Mouse (Mus musculus) cerebellum, adult 11 months (tissue): ENCODE measurements at regions not wholly inside any gene's neighbourhood (a gene's known extent, or its start where the extent isn't known, plus 50 kb on each side); places are given as distances from the start of the nearest gene placed in this dataset.

Source experiments
- DNase-seq: peaks from one replicate; pipeline ENCODE4 v3.0.0; 2022

DNA sequence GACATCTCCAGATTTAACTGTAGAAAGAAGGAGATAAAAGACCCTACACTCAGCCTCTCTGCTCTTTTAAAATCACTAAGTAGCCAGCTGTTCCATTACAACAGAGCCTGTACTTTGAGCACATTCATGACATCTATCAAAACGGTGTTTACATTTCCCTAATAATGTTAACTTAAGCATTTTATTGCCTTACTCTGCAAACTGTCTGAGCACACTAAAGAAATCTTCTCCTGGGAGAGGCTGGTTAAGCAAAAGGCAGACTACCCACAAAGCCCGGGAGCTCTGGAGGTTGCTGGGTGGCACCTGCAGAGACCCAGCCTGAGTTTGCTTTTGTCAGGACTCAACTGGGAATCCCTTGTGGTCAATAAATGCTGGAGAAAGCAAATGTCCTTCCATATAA, 567.5 kb upstream of the Negr1 start:
- no peak for DNase-seq

DNA sequence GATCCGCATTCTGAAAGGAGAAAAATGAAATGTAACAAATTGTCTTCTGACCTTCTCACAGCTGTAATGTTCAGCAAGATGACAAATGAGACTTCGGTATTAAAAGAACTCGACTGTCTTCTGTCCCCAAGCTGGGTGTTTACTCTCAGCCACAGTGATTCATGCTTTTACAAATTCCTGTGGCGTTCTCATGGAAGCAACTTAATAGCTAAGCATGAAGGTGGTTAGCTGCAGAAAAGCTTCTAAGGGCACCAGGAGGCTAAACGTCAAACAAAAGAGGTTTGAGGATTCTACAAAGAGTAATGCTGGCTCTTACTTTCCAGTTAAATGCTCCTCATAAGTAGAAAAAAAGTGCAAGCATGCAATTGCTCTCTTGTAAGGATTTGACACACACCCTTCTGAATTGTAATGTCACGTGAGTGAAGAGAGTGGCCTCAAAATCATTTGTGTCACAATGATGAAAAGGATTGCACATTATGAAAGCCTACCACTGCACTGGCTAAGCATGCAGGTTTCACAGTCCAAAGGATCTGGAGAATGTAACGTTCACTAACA, 543.8 kb upstream of the Negr1 start:
- DNase-seq = no peak

DNA sequence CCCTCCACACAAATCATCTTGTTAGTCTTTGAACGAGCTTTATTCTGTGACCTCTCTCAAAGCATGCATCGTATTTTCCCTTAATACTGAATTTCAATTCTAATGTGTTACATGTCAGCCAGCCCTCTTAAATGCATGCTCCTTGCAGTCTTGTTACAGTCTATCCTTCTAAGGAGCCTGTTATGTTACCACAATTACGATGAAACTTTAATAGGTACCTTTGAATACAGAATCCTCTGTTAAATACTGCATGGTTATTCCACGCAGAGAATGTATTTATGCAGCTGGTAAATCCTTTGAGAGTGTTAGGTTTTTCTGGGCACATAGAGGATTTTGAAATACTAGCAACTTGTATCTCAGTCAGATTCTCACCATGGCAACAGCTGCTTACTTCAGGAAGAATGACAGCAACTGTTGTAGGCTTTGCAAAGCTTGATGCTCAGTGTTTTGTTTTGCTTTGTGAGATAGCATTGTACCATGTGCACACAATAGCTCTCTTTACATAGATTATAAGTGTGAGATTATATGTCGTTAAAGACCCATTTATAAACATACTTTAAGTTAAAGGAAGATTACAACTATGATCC, 532.9 kb upstream of the Negr1 start:
- no peak for DNase-seq

DNA sequence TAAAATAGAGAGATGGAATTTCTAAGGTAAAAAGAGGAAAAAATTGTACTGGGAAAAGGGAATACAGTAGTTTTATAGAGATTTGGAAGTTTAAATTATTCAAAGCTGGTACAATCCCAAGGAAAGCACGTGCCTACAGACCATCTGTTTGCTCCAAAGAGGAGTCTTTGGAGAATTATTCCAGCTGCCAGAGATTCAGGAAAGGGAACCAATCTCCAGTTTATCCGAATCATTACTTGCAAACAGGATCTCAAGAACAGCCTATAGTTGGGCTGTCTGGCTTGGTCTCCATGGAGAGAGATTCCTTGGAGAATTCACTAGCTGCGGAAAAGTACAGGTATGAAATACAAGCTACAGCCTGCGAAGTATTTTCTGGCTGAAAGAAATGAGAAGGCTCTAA, 491.3 kb upstream of the Negr1 start:
- no peak for DNase-seq

DNA sequence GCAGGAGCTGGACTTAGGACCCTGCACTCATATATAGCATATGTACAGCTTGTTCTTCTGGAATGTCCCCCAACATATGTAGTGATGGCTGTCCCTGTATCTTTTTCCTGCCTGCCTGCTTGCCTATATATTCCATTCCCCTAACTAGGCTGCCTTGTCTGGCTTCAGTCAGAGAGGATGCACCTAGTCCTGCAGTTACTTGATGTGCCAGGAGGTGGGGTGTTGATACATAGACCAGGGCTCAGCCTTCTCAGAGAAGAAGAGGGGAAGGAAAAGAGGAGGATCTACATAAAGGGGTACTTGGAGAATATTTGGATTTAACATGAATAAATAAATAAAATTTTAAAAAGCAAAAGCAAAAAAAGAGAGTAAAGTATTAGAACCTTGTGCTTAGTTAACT, 479.3 kb upstream of the Negr1 start:
- DNase-seq = no peak

DNA sequence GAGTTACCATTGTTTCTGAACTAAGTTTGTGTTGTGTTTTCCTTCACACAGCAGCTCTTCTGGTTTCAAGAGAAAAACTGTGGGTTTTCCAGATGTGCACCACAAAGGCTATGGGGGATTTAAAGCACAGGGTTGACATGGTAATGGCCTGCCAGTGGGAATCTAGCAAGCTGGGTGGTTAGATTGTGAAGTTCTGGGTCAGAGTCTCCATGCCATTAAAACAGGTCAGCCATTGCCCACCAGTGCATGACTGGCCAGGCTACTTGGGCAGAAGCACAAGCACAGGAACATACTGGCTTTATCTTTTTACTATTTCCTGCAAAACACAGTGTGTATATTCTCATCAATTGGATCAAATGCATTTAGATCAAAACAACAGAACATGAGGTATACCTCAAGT, 467.9 kb upstream of the Negr1 start:
- no peak for DNase-seq

DNA sequence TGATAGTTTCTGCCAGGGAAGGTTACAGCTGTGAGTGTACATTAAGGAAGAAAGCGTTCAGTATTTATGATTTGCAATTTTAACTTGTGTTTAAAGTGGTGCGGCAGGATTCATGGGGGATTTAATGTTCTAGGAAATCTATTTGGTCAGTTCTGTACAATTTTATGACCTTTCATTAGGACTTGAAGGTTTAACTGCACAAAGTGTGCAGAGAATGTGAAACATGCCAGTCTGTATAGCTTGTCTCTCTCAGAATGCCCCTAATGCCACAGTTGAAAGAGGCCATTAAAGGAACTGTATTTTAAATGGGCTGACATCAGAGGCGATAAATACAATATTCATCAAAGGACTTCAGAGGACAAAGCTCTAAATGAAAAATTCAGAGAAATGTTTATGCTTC, 466.6 kb upstream of the Negr1 start:
- DNase-seq = no peak

DNA sequence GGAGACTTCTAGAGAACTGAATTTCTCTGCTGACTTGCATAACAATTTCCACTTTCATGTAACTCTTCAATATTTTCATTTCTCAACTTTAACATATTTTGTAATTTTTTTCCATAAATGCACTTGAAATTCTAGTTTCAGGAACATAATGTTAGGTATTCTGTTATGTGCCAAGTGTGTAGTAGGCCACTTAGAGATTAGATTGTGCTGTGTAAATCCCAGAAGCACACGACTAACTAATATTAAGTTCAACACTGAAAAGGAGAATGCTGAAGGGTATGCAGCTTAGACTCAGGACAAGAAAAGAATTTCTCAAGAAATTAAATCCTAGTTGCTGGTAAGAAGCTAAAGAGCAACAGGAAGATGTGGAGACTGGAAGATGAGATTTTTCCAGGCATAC, 455.8 kb upstream of the Negr1 start:
- no peak for DNase-seq

DNA sequence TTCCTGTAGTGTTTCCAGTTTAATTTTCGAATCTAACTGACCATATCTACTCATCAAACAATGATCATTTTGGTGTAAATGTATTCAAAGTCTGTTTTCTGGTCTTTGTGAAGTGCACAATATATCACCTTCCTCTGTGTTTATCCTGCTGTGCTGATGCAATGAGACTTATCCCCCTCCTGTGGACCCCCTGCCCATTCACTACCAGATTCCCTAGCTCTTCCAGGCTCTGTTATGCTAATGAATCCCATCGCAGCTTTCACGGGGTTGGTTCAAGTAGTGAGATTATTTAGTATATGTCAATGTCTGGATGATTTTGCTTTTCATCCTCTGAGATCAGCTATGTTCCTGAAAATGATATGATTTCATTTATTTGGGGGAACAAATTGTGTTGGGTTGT, 441.3 kb upstream of the Negr1 start:
- DNase-seq = no peak

DNA sequence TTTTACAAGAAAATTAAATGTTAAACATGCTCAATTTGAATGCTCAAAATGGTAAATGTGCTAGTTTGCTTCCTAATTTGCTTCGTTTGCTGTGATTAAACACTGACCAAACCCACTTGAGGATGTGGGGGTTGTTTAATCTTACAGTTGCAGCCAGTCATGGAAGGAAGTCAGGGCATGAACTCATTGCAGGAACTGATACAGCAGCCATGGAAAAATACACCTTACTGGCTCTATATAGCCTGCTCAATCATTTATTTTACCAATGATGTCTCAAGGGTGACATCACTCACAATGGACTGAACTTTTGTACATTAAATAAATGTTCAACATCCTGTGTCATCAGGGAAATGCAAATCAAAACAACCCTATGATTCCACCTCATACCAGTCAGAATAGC, 430.0 kb upstream of the Negr1 start:
- no peak for DNase-seq

DNA sequence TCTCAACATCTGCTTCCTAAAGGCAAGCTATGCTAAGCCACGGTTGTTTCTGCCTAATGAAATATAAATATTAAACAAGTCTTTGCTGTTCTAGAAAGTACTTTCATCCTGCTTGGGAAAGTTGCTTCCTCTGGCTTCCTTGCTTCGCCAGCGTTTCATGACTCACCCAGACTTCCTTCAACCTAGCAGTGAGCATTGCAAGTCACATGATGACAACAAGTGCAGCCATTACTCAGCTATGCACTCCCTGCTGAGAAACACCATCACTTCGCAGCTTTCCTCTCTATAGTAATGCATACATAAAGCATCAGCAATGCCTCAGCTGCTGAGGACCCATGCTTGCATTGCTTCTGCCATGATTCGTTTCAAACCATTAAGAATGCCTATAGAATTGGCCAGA, 420.2 kb upstream of the Negr1 start:
- DNase-seq = no peak

DNA sequence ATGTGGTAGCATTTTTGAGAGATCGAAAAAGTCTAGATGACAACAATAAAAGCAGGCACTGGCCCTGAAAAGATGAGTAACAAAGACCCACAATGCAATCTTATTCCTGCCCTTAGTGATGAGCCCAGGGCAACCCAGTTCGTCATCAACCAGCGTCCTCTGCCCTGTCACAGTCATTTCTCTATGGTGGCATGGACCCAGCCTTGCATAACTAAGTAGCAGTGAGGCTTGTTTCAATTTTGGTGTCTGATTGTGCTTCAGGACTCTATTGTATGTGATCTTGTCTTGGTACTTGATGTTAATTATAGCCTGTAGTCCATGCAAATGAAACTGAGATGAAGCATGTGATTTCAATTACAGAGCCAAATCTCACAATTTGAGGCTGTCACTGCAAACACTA, 412.3 kb upstream of the Negr1 start:
- no peak for DNase-seq

DNA sequence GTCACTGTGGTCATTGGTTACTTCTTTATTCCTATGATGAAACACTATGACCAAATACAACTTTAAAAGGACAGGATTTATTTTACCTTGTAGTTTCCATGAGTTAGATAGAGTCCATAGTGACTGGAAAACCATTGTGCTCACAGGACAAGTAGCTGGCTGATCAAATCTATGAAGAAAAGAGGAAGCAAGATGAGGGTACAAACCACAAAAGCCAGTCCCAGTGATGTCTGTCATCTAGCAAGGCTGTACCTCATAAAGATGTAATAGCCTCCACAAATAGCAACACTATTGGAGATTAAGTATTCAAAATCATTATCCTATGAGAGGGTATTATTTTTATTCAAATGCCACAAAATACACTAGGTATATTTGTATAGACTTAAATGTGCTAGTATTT, 391.5 kb upstream of the Negr1 start:
- no peak for DNase-seq

DNA sequence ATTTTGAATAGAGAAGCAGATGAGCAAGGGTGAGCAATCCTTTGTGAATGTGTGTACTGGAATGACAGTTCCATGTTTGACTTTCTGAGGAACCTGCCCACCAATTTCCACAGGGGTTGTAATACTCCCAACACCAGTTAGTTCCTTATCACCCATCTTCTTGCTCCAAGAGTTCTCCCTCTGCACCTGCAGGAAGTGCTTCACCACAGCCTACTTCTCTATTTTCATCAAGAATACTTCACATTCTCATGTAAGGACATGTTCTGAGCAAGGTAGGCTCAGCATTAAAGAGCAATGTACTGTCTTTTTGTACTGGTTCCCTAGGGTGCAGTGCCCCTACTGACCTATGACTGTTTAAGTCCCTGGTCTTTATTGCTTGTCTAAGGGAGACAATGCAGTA, 362.9 kb upstream of the Negr1 start:
- no peak for DNase-seq

DNA sequence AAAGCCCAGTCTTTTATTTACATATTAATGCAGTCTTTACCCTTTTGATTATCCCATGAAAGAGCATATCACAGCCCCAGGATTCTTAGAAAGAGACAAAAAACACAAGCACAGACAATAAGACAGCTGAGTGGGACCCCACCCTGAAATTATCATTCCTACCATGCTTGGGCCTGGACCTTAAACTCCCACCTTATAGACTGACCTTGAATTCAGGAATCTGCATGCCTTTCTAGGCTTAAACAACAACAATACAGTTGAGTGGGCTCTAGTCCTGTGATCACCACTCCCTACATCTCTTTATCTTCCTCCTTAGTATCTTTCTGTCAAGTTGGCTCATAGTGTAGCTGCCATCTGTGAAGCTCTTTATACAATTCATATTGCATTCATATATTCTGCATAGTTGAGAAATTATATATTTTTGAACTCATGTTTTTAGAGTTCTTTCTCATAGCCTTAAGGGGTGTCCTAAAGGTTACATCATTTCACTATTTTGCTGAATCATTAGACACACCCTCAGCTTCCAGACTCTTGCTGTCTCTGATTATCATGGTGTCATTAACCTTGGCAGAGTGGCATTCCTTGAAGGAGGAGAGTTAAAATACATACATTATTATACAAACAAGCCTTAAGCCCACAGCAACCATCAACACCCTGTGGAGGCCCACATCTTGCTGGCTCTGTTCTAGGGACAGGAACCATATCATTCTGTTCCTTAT, 361.7 kb upstream of the Negr1 start:
- no peak for DNase-seq

DNA sequence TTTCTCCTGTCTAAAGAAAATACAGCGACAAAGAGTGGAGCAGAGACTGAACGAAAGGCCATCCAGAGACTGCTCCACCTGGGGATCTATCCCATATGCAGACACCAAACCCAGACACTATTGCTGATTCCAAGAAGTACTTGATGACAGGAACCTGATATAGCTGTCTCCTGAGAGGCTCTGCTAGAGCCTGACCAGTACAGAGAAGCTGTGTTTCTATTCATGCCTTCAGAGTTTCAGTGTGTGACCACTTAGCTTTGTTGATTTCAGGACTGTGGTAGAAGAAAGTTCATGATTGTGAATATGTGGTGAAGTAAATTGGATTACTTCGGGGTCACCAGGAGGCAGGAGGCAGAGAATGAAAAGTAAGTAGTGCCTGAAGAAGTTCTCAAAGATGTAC, 356.3 kb upstream of the Negr1 start:
- no peak for DNase-seq

DNA sequence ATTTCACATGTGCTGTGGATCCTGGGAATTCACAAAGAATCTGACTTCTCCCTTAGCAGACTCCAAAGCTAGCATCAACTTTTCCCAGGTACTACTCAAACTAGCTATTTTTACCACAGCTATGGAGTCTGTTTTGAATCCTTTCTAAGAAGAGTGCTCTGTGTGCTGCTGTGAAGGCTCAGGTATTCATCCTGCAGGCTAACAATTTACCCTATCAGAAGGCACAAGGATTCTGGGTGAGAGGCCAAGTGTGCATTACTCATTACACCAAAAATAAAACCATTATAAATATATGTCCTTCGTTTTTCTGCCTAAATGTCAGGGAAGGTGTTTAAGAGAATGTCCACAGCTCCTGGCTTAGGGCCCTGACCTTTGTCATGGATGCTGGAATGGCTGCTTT, 353.2 kb upstream of the Negr1 start:
- DNase-seq = no peak

DNA sequence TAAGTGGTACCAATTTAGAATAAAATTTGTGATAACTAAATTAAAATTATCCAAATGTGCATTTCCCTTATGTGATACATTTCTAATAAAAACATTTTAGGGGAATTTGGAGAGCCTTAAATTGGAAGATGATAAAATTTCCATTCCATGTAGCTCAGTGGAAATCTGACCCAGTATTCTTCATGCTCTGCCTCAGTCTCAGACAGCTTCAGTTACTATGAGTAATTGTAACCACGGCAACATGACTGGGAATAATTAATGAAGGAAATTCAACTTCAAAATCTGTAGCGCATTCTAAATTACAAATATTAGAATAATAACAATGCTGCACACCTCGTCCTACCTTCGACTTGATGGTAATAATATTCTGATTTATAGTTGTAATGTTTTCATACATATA, 350.8 kb upstream of the Negr1 start:
- no peak for DNase-seq

DNA sequence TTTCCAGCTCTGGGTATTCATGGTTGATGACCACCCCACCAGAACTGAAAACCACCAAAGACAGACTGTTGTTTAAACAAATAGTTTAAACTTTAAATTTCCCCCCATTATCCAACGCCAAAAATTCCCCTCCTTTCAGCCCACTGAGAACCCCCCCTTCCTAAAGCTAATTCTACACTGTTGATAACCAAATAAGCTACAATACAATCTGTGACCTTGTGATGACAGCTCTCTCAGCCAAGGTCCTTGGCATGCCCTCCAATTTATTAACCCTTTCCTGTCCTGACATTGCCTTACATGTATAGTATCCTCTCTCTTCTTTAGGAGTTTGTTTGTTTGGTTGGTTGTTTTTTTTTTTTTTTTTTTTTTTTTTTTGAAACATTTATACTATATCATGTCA, 346.8 kb upstream of the Negr1 start:
- no peak for DNase-seq

DNA sequence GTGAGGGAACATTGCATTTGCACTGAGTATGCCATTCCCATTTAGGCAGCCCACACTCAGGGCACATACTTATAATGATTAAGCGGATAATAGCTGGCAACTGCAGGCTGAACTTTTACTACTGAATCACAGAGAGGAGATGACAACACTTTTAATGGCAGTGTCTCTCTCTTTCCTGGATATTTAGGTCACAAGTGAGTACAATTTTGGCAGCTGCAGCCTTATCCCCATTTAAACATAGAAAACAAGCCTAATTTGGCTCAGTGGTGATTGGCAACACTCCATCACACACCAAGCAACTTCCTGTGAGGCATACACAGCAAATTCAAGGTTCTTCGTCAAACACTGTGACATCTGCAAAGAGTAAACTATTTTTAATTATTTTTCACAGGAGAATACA, 329.5 kb upstream of the Negr1 start:
- peak; percentile 2 for DNase-seq

DNA sequence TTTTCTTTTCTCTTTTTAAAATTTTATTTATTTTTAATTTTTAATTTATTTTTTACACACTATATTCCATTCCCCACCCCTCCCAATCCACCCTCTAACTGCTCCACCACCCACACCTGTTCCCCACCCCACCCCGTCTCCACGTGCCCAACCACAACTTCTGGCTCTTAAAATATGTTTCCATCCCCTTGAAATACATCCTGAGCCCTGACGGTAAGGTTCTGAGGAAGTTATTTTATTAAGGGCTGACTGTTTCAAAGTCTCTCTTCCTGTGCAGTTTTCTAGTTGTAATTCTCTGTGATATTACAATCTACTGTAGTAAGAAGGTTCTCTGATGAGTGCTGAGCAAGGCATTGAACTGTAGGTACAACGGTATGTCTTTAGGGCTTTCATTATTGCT, 325.6 kb upstream of the Negr1 start:
- DNase-seq = no peak

DNA sequence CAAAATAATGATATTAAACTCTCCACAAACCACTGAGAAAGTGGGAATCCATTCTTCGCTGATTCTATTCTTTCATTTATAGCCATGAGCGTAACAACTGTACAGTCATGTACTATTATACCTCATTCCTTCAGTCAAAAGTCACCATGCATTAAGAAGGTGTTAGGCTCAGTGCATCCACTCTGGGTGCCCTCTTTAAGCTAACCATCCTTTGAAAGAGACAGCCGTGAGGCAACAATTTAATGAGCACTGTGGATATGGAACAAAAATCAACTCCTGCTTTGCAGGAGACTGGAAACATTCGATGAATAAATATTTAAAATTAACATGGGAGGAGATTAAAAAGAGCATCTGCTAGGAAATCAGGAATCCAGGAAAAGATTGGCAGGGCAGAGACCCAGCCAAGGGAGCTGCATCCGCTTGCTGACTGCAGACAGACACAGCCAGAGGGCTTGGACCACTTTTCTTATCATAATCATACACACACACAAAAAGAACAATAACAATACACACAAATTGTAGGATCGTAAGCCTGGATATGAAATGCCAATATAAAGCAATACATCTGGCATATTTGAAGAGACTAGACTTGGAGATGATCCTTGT, 309.2 kb upstream of the Negr1 start:
- no peak for DNase-seq

DNA sequence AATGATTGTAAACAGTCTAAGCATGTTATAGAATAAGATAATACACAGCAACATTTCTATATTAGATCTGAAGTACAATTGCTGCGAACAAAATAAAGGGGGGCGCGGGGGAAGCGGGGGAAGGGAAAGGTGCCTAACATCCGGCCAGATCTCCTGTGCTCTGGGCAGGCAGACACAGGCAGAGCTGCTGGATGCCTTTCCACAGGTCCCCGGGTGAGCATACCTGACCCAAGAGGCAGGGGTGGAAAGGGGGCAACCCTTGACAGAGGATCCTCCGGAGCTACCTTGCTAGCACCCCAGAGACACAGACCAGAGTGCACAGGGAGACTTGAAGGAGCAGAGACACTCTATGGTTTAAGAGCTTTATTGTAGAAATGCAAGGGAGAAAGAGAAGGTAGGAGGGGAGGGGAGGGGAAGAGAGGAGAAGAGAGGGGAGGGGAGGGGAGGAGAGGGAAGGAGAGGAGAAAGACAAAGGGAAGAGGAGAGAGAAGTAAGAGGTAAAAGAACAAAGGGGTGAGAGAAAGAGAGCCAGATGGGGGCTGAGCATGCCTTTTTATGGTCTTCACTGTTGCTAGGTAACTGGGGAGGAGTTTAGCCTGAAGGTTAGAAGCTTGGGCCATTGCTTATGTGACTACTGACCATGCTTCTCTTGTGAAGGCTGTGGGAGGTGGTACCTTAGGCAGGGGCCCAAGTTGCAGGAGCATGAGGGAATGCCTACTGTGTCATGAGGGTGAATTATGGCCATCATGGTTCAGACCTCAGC, 308.2 kb upstream of the Negr1 start:
- no peak for DNase-seq

DNA sequence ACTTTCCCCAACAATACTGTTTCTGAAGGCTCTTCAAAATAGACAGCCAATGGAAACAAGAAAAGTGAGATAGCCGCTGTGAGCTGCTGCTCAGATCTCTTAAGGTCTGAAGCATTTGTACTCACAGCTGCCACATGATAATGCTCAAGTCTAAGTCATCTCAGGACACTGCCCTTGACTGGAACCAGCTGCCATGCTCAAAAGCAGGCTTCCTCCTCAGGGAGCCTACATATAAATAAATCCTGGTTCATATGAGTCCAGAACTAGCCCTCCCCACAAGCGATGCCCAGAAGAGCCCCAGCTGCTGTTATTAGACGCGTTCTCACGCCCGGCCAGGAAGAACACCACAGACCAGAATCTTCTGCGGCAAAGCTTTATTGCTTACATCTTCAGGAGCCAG, 304.9 kb upstream of the Negr1 start:
- DNase-seq = no peak
